21 mouse cellular contexts compared by ENCODE assay signal in the genomic region with DNA sequence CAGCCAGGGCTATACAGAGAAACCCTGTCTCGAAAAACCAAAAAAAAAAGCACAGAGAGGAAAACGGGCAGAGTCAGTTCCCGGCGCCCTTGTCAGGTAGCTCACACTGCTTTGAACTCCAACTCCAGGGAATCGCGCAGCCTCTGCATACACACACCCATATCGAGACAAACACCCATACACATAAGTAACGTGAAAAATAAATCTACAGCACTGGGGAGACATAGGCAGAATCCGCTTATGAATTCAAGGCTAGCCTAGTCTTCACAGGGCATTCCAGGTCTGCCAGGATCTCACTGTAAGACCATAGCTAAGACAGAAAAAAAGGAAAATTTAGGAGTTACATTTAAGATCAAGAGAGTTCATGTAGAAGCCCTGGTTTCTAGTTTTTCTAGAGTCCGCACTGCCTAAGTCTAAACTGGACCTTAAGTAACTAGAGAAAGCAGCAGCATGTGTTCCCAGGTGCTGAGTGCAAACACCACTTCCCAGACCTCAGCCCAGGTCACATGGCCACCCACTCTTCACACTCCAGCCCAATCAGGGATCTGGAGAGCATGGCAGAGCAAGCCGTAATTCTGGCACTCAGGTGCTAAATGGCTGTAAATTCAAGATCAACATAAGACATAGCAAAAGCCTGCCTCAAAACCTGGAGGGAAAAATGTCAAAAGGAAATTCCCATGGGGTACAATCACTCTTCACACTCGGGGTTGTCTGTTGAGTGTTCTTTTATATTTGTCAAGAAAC. TPM values are rescaled to one million over a fixed set of nuclear protein-coding genes. Genes with fewer than 3 reads are reported as not detected.
A peak's percentile ranks its signal among the peaks of the same experiment; 100 is the strongest.
DNase-seq lines count a peak whose midpoint lies in the region; ATAC-seq and TF ChIP-seq lines count a peak whose summit lies in the region.
"Had no signal": no experiment of that assay in that cellular context is flagged by ENCODE, and none has a peak within 500 bp of the region (broad histone marks: within the 10 kb centered on the region; RNA-seq: fewer than 3 reads in every experiment).

No protein-coding gene starts in this region.

- H3K27ac ChIP-seq in midbrain, embryonic 11.5 days (ENCODE audit: low read depth, low read length), result no peak overlapping the region
- no peak overlapping the region for H3K27ac ChIP-seq in midbrain, embryonic 14.5 days (replicated peaks; ENCODE audit: low read depth, low read length)
- H3K27ac ChIP-seq: embryonic facial prominence, embryonic 10.5 days; forebrain, embryonic 13.5 days; gastrocnemius, adult 2 months; hindbrain, embryonic 10.5 days; hindbrain, embryonic 14.5 days had no signal

- ATAC-seq in midbrain, embryonic 11.5 days (ENCODE audit: low FRiP score), result no peak
- no peak for ATAC-seq in midbrain, embryonic 14.5 days (ENCODE audit: low FRiP score, low TSS enrichment)
- ATAC-seq: CD4-positive, CD25-positive, alpha-beta regulatory T cell, adult 4 months; forebrain, embryonic 13.5 days; forebrain, postnatal 0 days had no signal

- H3K4me3 ChIP-seq in lung, adult 2 months (replicated peaks; ENCODE audit: extremely low read depth, low read depth, low read length), result no peak overlapping the region
- no peak overlapping the region for H3K4me3 ChIP-seq in midbrain, embryonic 11.5 days (ENCODE audit: low read depth, low read length)
- H3K4me3 ChIP-seq in midbrain, embryonic 14.5 days (replicated peaks; ENCODE audit: low read depth, low read length), result no peak overlapping the region
- H3K4me3 ChIP-seq in E14TG2a.4 (replicated peaks; ENCODE audit: low read length), result 0 out of 2 replicates have a peak overlapping the region, but pooled peaks have one; percentile 72
- H3K4me3 ChIP-seq: embryonic facial prominence, embryonic 10.5 days; forebrain, embryonic 13.5 days; gastrocnemius, adult 2 months; hindbrain, embryonic 10.5 days had no signal

- peak; percentile 2 for DNase-seq in adrenal gland, postnatal 14 days
- no peak for DNase-seq in adrenal gland, postnatal 25 days
- peak; percentile 24 to 33 for DNase-seq in lung, adult 18-20 months
- DNase-seq in lung, adult 2 months, result no peak
- peak; percentile 51 for DNase-seq in midbrain, embryonic 11.5 days (ENCODE audit: low spot score, missing footprints)
- DNase-seq in midbrain, embryonic 14.5 days, result no peak
- no peak for DNase-seq in layer of hippocampus, postnatal 14 days (ENCODE audit: low spot score in 2 of 2)
- DNase-seq: adrenal gland, adult 2 months; B cell, adult 2 months; cerebellum, adult 11-12 months; cerebellum, adult 9-10 months; forebrain, postnatal 0 days; gastrocnemius, adult 2 months; gastrocnemius, postnatal 25 days had no signal

- no peak overlapping the region for H3K4me2 ChIP-seq in midbrain, embryonic 11.5 days
- H3K4me2 ChIP-seq in midbrain, embryonic 14.5 days (ENCODE audit: low read length), result no peak overlapping the region
- H3K4me2 ChIP-seq: forebrain, embryonic 13.5 days; heart, embryonic 11.5 days; hindbrain, embryonic 14.5 days had no signal

- TF ChIP-seq POLR2A in lung, adult 2 months (IDR thresholded peaks at IDR 0.05; ENCODE audit: borderline replicate concordance, extremely low read depth, low read depth, low read length), result no peak

- H3K4me1 ChIP-seq in lung, adult 2 months (ENCODE audit: control insufficient read depth, insufficient read depth, low read length), result no peaks in the 10 kb centered on the region
- no peaks in the 10 kb centered on the region for H3K4me1 ChIP-seq in midbrain, embryonic 11.5 days (ENCODE audit: control insufficient read depth, insufficient read depth, low read length)
- H3K4me1 ChIP-seq in midbrain, embryonic 14.5 days (ENCODE audit: control insufficient read depth, insufficient read depth, low read length), result no peaks in the 10 kb centered on the region
- peaks cover 57% of the 10 kb centered on the region for H3K4me1 ChIP-seq in E14TG2a.4 (replicated peaks; ENCODE audit: low read depth, low read length)
- H3K4me1 ChIP-seq: embryonic facial prominence, embryonic 10.5 days; forebrain, embryonic 13.5 days; hindbrain, embryonic 10.5 days had no signal

- TF ChIP-seq CTCF in lung, adult 2 months (IDR thresholded peaks at IDR 0.05; ENCODE audit: insufficient read depth, low read length), result no peak
- no peak for TF ChIP-seq CTCF in E14TG2a.4 (conservative IDR thresholded peaks at IDR 0.05; ENCODE audit: low read length)

- WGBS in lung, adult 2 months, result 85% methylated on average over 12 of the region's 12 CpGs
- 93% methylated on average over 12 of the region's 12 CpGs for WGBS in midbrain, embryonic 11.5 days
- WGBS in midbrain, embryonic 14.5 days, result 95% methylated on average over 12 of the region's 12 CpGs

- H3K36me3 ChIP-seq in midbrain, embryonic 11.5 days (ENCODE audit: control insufficient read depth, insufficient read depth, low read length), result no peaks in the 10 kb centered on the region; the same call in 1 of the 2 replicates
- peaks cover 49% of the 10 kb centered on the region for H3K36me3 ChIP-seq in midbrain, embryonic 14.5 days (ENCODE audit: control insufficient read depth, insufficient read depth, low read length)
- H3K36me3 ChIP-seq in E14TG2a.4 (ENCODE audit: insufficient read depth, low read length), result peaks cover 60% of the 10 kb centered on the region

- no peak overlapping the region for H3K9ac ChIP-seq in midbrain, embryonic 11.5 days (ENCODE audit: low read length)
- no peak overlapping the region for H3K9ac ChIP-seq in midbrain, embryonic 14.5 days (replicated peaks; ENCODE audit: low read length)
- H3K9ac ChIP-seq: forebrain, embryonic 13.5 days; forebrain, postnatal 0 days; hindbrain, embryonic 14.5 days had no signal

- no peaks in the 10 kb centered on the region for H3K9me3 ChIP-seq in midbrain, embryonic 11.5 days (ENCODE audit: control insufficient read depth, low read length)
- no peaks in the 10 kb centered on the region for H3K9me3 ChIP-seq in midbrain, embryonic 14.5 days (ENCODE audit: control insufficient read depth, low read length)
- no peaks in the 10 kb centered on the region for H3K9me3 ChIP-seq in E14TG2a.4 (ENCODE audit: low read length)
- H3K9me3 ChIP-seq: embryonic facial prominence, embryonic 10.5 days; forebrain, embryonic 13.5 days; hindbrain, embryonic 10.5 days had no signal

- H3K27me3 ChIP-seq in midbrain, embryonic 11.5 days (ENCODE audit: control insufficient read depth, insufficient read depth, low read length), result no peaks in the 10 kb centered on the region
- no peaks in the 10 kb centered on the region for H3K27me3 ChIP-seq in midbrain, embryonic 14.5 days (ENCODE audit: control insufficient read depth, insufficient read depth, low read length)
- peaks cover 21% of the 10 kb centered on the region for H3K27me3 ChIP-seq in E14TG2a.4 (ENCODE audit: insufficient read depth, low read length)
- H3K27me3 ChIP-seq: forebrain, embryonic 13.5 days had no signal

RNA-seq across cellular contexts. Expression of gene Mrps24, which starts 3.3 kb away (rescaled TPM):
- 148 and 152 TPM in 2 replicates for total RNA-seq in adrenal gland, postnatal 14 days (2021)
- 144 and 186 TPM in 2 replicates for total RNA-seq in adrenal gland, postnatal 25 days (2021)
- polyA plus RNA-seq in lung, adult 2 months (2012; rRNA removed), result 130 and 199 TPM in 2 replicates
- polyA plus RNA-seq in midbrain, embryonic 11.5 days (2014; fragmentation: Nextera tagmentation; extraction: Ambion mirVana), result 161 and 164 TPM in 2 replicates
- 180 and 218 TPM in 2 replicates for polyA plus RNA-seq in midbrain, embryonic 14.5 days (2014; fragmentation: Nextera tagmentation; extraction: Ambion mirVana)
- 10 to 100 TPM; 73.1 to 76.8 TPM for total RNA-seq in layer of hippocampus, postnatal 14 days (2021)

RNA-seq across cellular contexts. Expression of gene Urgcp, which starts 43.4 kb away (rescaled TPM):
- total RNA-seq in adrenal gland, postnatal 14 days (2021), result 56.0 and 56.9 TPM in 2 replicates
- 33.8 and 58.8 TPM in 2 replicates for total RNA-seq in adrenal gland, postnatal 25 days (2021)
- polyA plus RNA-seq in lung, adult 2 months (2012; rRNA removed), result 21.5 and 21.9 TPM in 2 replicates
- polyA plus RNA-seq in midbrain, embryonic 11.5 days (2014; fragmentation: Nextera tagmentation; extraction: Ambion mirVana), result 9.9 and 11.7 TPM in 2 replicates
- 21.5 and 23.9 TPM in 2 replicates for polyA plus RNA-seq in midbrain, embryonic 14.5 days (2014; fragmentation: Nextera tagmentation; extraction: Ambion mirVana)
- total RNA-seq in layer of hippocampus, postnatal 14 days (2021), result 10 to 100 TPM; 54.2 to 67.8 TPM

Comparison
In these comparisons a context has a peak if more than half of its experiments do, and no peak if none do; other contexts are left out.
1. DNase-seq: peak in adrenal gland, postnatal 14 days (single experiment), lung, adult 18-20 months (2 of 2) and midbrain, embryonic 11.5 days (single experiment); none in adrenal gland, postnatal 25 days (single experiment), lung, adult 2 months (single experiment), midbrain, embryonic 14.5 days (single experiment) and layer of hippocampus, postnatal 14 days (0 of 2).